Mouse (Mus musculus) bone marrow macrophage, adult 2 months (primary cell): ENCODE data around the gene Itpr1. TPM values are rescaled to one million over a fixed set of nuclear protein-coding genes. Genes with fewer than 3 reads are reported as not detected.

ENCODE experiments used
- H3K27ac ChIP-seq: 2 replicates; pipeline ENCODE4 v1.5.1; 2012; ENCODE audit warnings: low read depth, low read length; ENCODE audit not compliant: insufficient read depth
- H3K4me1 ChIP-seq: 2 replicates; pipeline ENCODE4 v1.6.1; 2012; ENCODE audit warnings: low read length; ENCODE audit not compliant: control insufficient read depth, insufficient read depth
- H3K4me3 ChIP-seq: 2 replicates; pipeline ENCODE4 v1.5.1; 2012; ENCODE audit warnings: mild to moderate bottlenecking, low read length, moderate library complexity; ENCODE audit not compliant: insufficient read depth
- CTCF ChIP-seq: IDR thresholded peaks from 2 replicates; pipeline ENCODE4 v1.5.1; 2012; ENCODE audit warnings: low read depth, mild to moderate bottlenecking, low read length, moderate library complexity
- POLR2A ChIP-seq: IDR thresholded peaks from 2 replicates; pipeline ENCODE4 v1.6.1; 2012; ENCODE audit warnings: mild to moderate bottlenecking, low read depth, low read length, borderline replicate concordance
- polyA plus RNA-seq: library from polyadenylated mRNA; stranded (reverse); fragments of >200 nt; gene quantifications from 2 replicates; pipeline ENCODE4 v1.2.4, GENCODE M21; 2012; ENCODE audit not compliant: missing spikeins, insufficient read depth, insufficient read length

Itpr1 gene
- polyA plus RNA-seq, 1 experiment: 10.9 TPM

DNA sequence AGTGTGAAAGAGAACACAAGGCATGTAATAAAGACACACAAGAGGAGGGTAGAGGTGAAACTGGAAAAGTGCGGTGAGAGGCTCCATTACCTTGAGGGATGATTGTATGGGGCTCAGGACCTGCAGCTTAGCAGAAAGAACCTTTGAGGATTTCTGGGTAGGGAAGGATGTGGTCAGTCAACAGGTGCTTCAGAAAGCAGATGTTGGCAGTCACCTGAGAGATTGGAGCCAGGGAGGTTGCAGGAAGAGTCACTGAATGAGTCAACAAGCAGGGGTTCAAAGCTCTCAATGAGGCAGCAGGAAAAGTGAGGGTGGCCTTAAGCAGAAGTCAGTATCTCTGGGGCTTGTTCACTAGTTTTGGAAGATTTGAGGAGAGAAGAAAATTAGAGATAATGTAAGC, 101.1 kb downstream of the Itpr1 start:
- TF ChIP-seq CTCF: no peak
- Histone ChIP-seq H3K4me1 (peaks cover 5% of the 10 kb centered on the region), H3K27ac (no peak overlapping the region), H3K4me3 (no peak overlapping the region)

DNA sequence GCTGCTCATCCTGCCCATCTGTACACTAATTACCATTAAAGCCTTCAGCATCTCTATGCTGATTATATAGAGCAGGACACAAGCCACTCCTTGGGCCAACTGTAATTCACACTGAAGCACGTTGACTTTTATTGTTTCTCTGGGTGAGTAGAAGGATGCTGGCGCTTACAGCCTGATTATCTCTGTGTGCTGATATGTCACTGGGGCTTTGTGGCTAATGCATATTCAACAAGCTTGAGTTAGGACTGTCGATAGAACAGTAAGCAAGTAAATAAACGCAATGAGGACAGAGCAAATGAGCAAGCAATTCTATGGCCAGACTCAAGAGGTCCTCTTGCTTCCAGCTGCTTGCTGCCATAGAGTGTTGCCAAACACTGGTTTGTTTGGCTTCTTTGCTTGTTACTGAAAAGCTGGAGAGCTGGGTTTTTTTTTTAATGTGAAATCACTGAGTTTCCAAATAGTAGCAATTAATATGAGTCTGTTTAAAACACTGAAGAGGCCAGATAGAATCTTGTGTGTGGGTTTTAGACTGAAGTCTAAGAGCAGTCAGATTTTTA, 103.5 kb downstream of the Itpr1 start:
- H3K4me1 ChIP-seq: peaks cover 5% of the 10 kb centered on the region

GRCm38 (mm10) chr6:108316951-108317350, 104.1 kb downstream of the Itpr1 start:
- Histone ChIP-seq H3K27ac (no peak overlapping the region), H3K4me1 (peaks cover 5% of the 10 kb centered on the region), H3K4me3 (no peak overlapping the region)
- TF ChIP-seq CTCF: no peak

More for the DNA sequence above, 103.5 kb downstream of the Itpr1 start:
- Histone ChIP-seq H3K4me3 (no peak overlapping the region), H3K27ac (no peak overlapping the region)
- TF ChIP-seq POLR2A (no peak), CTCF (no peak)

GRCm38 (mm10) chr6:108321653-108322052, 108.8 kb downstream of the Itpr1 start:
- Histone ChIP-seq H3K4me1 (peaks cover 10% of the 10 kb centered on the region), H3K4me3 (no peak overlapping the region), H3K27ac (no peak overlapping the region)
- TF ChIP-seq POLR2A (no peak), CTCF (no peak)

DNA sequence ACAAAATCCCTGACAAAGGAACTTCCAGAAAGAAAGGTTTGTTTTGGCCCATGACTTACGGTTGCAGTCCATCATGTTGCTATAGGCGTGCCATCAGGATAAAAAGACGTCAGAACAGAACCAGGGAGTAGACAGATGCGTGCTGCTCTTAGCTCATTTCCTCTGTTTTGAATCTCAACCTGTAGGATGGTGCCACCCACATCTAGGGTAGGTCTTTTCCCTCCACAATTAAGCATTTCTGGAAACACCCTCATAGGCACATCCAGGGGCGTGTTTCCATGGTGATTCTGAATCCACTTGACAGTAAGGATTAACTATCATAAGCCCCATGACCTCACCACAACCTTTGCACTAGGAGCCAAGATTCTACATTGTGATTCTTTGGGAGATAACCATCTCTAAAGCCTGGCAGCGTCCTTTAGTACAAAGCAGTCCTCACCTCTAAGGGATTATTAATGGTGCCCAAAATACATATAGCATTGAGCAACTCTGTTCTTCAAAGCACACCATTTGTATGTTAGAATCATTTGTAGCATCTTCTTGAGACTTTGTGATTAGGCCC, 111.6 kb downstream of the Itpr1 start:
- no peak for TF ChIP-seq POLR2A
- TF ChIP-seq CTCF: no peak
- Histone ChIP-seq H3K4me3 (no peak overlapping the region), H3K4me1 (peaks cover 23% of the 10 kb centered on the region), H3K27ac (no peak overlapping the region)

GRCm38 (mm10) chr6:108325400-108325799, 112.5 kb downstream of the Itpr1 start:
- H3K4me1 ChIP-seq: peaks cover 26% of the 10 kb centered on the region

GRCm38 (mm10) chr6:108325948-108326411, 113.1 kb downstream of the Itpr1 start:
- Histone ChIP-seq H3K27ac (no peak overlapping the region), H3K4me1 (peaks cover 30% of the 10 kb centered on the region), H3K4me3 (no peak overlapping the region)
- no peak for TF ChIP-seq CTCF

More at GRCm38 (mm10) chr6:108325400-108325799, 112.5 kb downstream of the Itpr1 start:
- Histone ChIP-seq H3K27ac (no peak overlapping the region), H3K4me3 (no peak overlapping the region)
- TF ChIP-seq CTCF: no peak
- no peak for TF ChIP-seq POLR2A

DNA sequence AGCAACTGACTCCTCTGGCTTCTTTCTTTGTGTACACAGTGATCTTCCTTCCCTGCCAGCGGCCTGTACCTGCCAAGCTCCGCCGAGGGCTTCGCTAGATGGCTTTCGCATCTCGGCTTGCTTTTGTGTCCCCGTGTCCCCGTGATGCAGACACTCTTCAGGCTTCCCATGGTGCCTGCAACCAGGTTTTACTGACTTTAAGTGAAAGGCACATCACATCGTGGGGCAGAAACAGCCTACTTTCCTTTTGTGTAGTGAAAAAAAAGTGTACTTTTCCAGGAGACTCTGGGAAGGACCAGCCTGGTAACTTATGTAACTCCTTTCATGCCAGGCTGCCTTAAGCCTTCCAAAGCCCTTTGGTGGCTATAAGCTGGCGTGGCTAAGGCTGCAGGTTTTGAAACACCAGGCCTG, 113.9 kb downstream of the Itpr1 start:
- Histone ChIP-seq H3K4me3 (no peak overlapping the region), H3K27ac (no peak overlapping the region), H3K4me1 (peaks cover 38% of the 10 kb centered on the region)
- TF ChIP-seq CTCF: no peak
- TF ChIP-seq POLR2A: no peak

DNA sequence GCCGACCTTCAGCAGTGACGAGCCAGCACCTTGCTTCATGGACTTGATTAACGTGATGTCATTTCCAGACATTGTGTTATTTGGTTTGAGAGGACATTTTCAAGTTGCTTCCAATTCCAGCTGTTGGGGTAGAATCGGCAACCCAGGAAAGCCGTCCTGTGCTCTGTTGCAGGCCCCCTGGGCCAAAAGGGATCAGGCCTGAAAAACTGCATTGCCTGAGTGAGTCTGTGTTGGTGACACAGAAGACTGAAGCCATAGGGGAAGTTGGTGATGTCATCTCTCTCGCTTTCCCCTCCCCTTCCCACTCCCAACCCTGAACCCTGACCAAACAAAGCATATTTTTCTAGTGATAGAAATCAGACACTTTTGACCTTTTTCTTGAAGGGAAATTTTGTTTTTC, 114.7 kb downstream of the Itpr1 start:
- peaks cover 40% of the 10 kb centered on the region for H3K4me1 ChIP-seq
- no peak overlapping the region for H3K27ac ChIP-seq
- H3K4me3 ChIP-seq: no peak overlapping the region
- TF ChIP-seq CTCF (no peak), POLR2A (no peak)

DNA sequence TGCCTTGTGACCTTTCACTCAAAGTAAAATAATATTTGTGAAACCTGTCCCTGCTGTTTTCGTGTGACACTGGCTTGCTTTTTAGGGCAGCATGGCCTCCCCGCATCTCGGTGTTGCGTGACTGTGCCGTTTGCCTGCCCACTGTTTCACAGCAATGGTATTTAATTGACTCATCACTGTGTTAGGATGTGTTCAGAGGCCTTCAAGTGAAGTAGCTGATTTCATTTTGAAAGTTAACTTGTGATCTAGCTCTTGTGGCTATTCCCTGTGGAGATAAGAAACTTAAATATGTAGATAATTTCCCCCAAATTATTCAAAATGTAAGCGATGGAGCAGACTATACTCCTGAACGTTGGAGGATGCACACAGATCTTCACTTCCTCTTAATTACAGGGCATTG, 115.4 kb downstream of the Itpr1 start:
- H3K27ac ChIP-seq: no peak overlapping the region
- TF ChIP-seq CTCF: no peak
- TF ChIP-seq POLR2A: no peak
- H3K4me1 ChIP-seq: peaks cover 40% of the 10 kb centered on the region
- no peak overlapping the region for H3K4me3 ChIP-seq

- H3K4me3 ChIP-seq: no peak overlapping the region
Measured at GRCm38 (mm10) chr6:108330461-108330860, 117.6 kb downstream of the Itpr1 start.

More at GRCm38 (mm10) chr6:108330461-108330860, 117.6 kb downstream of the Itpr1 start:
- Histone ChIP-seq H3K27ac (no peak overlapping the region), H3K4me1 (peaks cover 42% of the 10 kb centered on the region)
- TF ChIP-seq POLR2A (no peak), CTCF (no peak)
